Mouse (Mus musculus) G1E (cell line): ENCODE measurements around the gene Sh3kbp1.

Experiments used
- CTCF ChIP-seq: IDR thresholded peaks from 2 replicates; pipeline ENCODE4 v1.5.1; 2012; ENCODE audit warnings: low read depth, low read length, inconsistent platforms, mixed read lengths
- GATA1 ChIP-seq: IDR thresholded peaks from 2 replicates; pipeline ENCODE4 v1.6.1; 2012; ENCODE audit warnings: borderline replicate concordance, low read length, inconsistent platforms, mixed read lengths
- TAL1 ChIP-seq: conservative IDR thresholded peaks from 2 replicates; pipeline ENCODE4 v1.6.1; 2012; ENCODE audit warnings: low read depth, low read length, inconsistent platforms, mixed read lengths

DNA sequence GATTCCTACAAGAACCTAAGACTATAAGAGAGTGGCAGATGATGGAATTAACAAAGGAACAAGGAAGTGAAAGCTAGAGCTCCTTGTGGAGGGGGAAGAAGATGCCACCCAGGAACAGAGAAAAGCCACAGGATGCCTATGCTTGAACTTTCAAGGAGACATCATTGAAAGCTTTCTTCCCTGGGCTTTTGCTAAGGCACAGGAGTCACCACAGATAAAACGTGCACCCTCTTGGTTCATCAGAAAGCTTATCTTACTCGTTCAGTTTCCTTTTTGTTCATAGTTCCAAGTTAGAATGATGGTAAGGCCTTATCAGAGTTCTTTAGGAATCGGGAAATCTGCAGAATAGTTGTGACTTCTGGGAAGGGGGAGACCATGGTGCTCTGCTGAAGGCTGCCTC, 183.4 kb downstream of the Sh3kbp1 start:
- TF ChIP-seq CTCF (no peak), GATA1 (no peak), TAL1 (no peak)
